Mouse (Mus musculus) ovary, adult 18-20 months (tissue): ENCODE measurements around the gene Macf1.
"Not testable (repeated sequence)": the region's sequence is repeated elsewhere in the genome, so short reads cannot be mapped to it uniquely, and the experiment has no call there.

Experiments used
- DNase-seq: peaks from one replicate; pipeline ENCODE4 v3.0.0; 2022; ENCODE audit warnings: low spot score, mixed read lengths

Gene Macf1

GRCm38 (mm10) chr4:123535271-123535670, 148.9 kb downstream of the Macf1 start:
- peak; percentile 33 for DNase-seq

- no peak for DNase-seq
Measured at GRCm38 (mm10) chr4:123532001-123532400, 152.2 kb downstream of the Macf1 start.

DNA sequence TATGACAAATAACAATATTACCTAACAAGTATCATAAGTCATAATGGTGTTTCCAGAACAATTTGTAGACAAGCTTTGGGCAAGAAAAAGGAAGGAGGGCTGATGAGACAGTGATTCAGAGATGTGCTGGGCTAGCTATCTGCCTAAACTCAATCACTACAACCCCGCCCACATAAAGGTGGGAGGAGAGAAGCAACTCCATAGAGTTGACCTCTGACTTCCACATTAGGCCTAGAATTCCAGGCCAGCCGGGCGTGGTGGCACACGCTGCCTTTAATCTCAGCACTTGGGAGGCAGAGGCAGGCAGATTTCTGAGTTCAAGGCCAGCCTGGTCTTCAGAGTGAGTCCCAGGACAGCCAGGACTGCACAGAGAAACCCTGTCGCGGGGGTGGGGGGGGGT, 153.2 kb downstream of the Macf1 start:
- DNase-seq = no peak

GRCm38 (mm10) chr4:123529230-123529629, 154.9 kb downstream of the Macf1 start:
- no peak for DNase-seq

- peak; percentile 9 for DNase-seq
Measured at GRCm38 (mm10) chr4:123527607-123528010, 156.6 kb downstream of the Macf1 start.

- no peak for DNase-seq
Measured at GRCm38 (mm10) chr4:123526779-123527280, 157.3 kb downstream of the Macf1 start.

- DNase-seq = no peak
Measured at GRCm38 (mm10) chr4:123524746-123525145, 159.4 kb downstream of the Macf1 start.

GRCm38 (mm10) chr4:123520123-123520522, 164.0 kb downstream of the Macf1 start:
- DNase-seq = not testable (repeated sequence)

- DNase-seq = no peak
Measured at GRCm38 (mm10) chr4:123515673-123516072, 168.5 kb downstream of the Macf1 start.

DNA sequence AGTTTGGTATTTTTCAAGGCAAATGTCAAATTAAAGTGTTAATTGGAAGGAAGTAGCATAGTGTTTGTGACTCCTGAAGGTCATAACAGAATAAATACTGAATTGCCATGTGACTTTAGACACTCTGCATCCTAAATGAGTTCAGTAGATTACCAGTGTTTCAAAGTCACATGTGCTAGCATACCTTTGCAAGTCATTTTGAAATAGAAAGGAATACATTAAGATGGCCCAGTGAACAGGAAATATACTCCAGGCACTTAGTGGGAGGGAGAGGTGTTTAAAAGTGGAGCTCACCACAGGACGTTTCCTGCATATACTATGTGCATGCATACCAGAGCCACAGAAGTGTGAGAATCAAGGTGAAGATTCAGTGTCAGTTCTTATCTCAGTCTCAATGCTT, 174.0 kb downstream of the Macf1 start:
- no peak for DNase-seq

- DNase-seq = no peak
Measured at GRCm38 (mm10) chr4:123489086-123489485, 195.1 kb downstream of the Macf1 start.

DNA sequence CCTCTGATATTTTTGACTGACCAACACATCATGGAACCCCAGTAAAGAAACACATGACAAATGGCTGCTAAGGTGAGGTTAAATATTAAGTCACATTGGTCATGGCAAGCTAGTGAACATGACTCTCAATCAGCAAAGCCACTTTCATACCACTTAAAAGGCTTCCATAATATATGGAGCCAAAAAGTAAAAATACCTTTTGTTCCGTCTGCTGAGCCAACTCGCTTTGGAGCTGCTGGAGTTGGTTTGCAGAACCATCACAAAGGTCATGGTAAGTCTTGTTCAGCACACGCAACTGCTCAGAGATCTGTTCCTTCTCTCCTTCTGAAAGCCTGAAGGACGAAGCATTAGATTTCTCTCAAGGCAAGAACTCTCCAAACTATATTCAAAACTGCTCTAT, 204.2 kb downstream of the Macf1 start:
- DNase-seq = no peak

GRCm38 (mm10) chr4:123478655-123479433, 205.3 kb downstream of the Macf1 start:
- peak; percentile 29 for DNase-seq

DNA sequence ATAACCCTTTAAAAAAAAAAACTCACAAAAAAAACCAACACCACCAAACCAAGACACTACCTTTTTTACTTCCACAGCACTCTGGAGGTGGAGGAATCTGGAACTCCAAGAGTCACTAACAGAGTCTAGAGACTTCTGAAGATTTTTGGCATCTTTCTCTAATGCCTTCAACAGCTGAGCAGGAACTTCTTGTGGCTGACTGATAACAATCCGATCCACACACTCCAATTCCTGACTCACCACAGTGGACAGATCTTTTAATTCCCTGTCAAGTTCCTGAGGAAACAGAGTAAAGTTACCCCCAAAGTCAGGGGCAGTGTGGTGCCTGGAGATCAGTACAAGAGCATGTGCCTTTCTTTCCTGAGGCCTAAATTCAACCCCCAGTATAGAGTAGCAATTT, 218.4 kb downstream of the Macf1 start:
- DNase-seq = no peak

DNA sequence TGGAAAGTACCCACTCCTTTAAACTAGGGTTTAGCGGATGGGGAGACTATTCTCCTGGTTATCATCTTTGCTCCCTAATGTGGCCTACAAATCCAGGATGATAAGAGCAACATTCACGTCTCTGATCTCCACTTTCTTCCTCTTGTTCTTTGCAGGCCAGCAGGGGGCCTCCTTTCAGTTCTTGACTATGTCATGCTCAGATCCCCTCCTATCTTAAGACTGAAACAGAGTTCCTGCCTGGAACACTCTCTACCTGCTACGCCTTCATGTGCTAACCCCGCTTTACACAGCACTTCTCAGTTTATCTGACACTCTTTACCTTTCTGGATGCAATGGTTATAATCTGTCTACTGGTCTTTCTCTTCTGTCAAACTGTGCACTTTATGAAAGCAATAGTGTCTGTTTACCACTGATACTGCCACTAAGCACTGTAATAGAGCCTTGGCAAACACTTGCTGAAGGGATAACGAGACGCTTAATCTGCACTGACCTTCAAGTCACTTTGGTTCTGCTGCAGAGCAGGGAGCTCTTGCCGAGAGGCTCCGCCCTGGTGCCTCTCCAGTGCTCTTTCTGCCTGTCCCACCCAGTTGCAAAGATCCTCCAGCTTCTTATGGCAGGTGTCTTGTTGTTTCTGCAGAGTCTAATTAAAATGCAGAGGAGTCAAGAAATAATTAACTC, 223.4 kb downstream of the Macf1 start:
- DNase-seq = no peak

DNA sequence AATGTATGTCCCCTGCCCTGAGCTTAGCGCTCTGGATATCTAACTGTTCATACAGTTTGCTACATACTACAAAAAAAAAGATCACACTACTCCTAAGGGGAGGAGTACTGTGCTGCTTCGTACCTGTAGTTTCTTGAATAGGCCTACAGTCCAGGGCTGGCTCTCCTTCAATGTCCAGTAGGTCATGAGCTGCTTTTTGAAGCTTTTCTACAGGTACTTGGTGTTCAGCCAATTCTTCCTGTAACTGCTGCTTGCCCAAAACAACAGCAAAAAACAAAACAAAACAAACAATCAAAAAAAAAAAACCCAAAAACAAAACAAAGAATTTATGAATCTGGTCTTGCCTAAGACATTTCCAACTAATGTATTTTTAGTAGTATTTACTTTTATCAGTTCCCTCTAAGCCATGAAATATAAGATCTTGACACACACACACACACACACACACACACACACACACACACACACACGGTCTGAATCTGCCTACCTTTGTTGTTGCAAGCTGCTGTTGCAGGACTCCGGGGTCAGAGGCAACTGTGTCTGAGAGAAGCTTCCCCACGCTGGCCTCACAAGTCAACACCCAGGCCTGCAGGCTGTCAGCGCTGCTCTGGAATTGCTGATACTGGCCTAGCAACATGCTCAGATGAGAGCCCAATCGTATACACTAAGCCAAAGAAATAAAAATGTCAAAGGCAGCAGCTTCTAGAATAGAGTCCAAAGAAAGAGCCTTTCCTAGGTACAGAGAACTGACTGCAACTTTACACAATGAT, 229.1 kb downstream of the Macf1 start:
- DNase-seq = no peak

GRCm38 (mm10) chr4:123453729-123454128, 230.4 kb downstream of the Macf1 start:
- DNase-seq = no peak

DNA sequence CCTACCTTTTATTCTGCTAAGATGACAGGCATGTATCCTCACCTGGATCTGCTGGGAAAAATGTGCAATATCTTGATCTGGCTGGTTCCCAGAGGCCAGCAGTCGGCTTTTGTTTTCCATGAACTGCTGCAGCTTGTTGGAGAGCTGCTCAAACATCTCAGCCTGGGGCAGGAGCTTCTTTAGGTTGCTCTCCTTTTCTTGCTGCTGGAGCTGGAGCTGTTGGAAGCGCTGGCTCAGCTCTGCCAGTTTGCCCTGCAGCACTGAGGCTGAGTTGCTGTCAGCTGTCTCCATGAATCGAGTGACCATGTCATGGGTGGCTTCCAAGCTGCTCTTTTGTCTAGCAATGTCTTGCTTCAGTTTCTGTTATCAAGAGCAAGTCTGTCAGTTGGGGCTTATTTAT, 232.2 kb downstream of the Macf1 start:
- DNase-seq = no peak

GRCm38 (mm10) chr4:123449304-123449703, 234.9 kb downstream of the Macf1 start:
- no peak for DNase-seq

GRCm38 (mm10) chr4:123448015-123448414, 236.1 kb downstream of the Macf1 start:
- DNase-seq = no peak

DNA sequence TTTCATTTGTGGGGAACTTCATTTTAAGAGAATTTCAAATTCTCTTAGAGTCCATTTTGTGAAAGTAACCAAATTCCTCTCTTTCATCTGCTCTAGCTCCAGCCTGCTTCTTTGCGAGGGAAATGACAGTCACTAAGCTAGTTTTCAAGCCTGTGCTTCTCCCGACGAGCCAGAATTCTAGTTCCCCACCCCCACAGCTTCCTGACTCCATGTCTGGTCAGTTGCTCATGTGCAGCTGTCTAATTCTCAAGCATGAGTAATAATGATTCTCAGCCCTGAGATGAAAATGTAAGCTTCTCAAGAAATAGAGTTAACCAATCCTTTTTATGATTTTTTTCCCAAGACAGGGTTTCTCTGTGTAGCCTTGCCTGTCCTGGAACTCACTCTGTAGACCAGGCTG, 236.9 kb downstream of the Macf1 start:
- no peak for DNase-seq

- DNase-seq = no peak
Measured at GRCm38 (mm10) chr4:123446754-123447153, 237.4 kb downstream of the Macf1 start.

- not testable (repeated sequence) for DNase-seq
Measured at GRCm38 (mm10) chr4:123446221-123446620, 237.9 kb downstream of the Macf1 start.
